Mouse (Mus musculus) CH12.LX (cell line): ENCODE data around the gene Pik3r4. TPM values are rescaled to one million over a fixed set of nuclear protein-coding genes. Genes with fewer than 3 reads are reported as not detected.

Source experiments
- DNase-seq: peaks from one replicate; pipeline ENCODE4 v3.0.0-alpha.2; 2013; ENCODE audit errors: extremely low read depth
- H3K27ac ChIP-seq: 2 replicates; pipeline ENCODE4 v1.5.1; 2012; ENCODE audit warnings: low read depth, mild to moderate bottlenecking, control low read depth, moderate library complexity; ENCODE audit not compliant: insufficient read depth
- H3K27me3 ChIP-seq: replicated peaks from 2 replicates; pipeline ENCODE3; 2012; ENCODE audit warnings: inconsistent platforms
- H3K36me3 ChIP-seq, 2 experiments: replicated peaks in 1 of 2; 2 replicates each; pipeline versions ENCODE3 to v1.6.1; 2012; ENCODE audit warnings: inconsistent platforms in 1 of 2, low read length in 1 of 2, mild to moderate bottlenecking in 1 of 2, mixed read lengths in 1 of 2, moderate library complexity in 1 of 2; ENCODE audit not compliant: control insufficient read depth in 1 of 2, insufficient read depth in 1 of 2
- H3K4me1 ChIP-seq, 2 experiments: 2 replicates each; pipeline ENCODE4 v1.6.1; 2012; ENCODE audit warnings: inconsistent platforms in 1 of 2, moderate library complexity in 1 of 2; ENCODE audit not compliant: insufficient read depth in 2 of 2, control insufficient read depth in 1 of 2
- H3K4me2 ChIP-seq: 2 replicates; pipeline ENCODE4 v1.6.1; 2012; ENCODE audit warnings: low read depth, mild to moderate bottlenecking, control low read depth; ENCODE audit not compliant: poor library complexity, insufficient read depth, severe bottlenecking
- H3K4me3 ChIP-seq, 3 experiments: fragments of 150-350 bp in 1 of 3; sonication (generic) in 1 of 3; replicated peaks in 1 of 3; 2 replicates each; pipeline versions ENCODE3 to v1.5.1; 2011 to 2012; ENCODE audit warnings: low read depth in 2 of 3, low read length in 2 of 3, mild to moderate bottlenecking in 2 of 3, moderate library complexity in 2 of 3, control low read depth in 1 of 3, improper control_type of control experiment in 1 of 3, inconsistent platforms in 1 of 3, mixed read lengths in 1 of 3; ENCODE audit not compliant: poor library complexity in 1 of 3
- H3K79me2 ChIP-seq: replicated peaks from 2 replicates; pipeline ENCODE4 v1.6.1; 2012; ENCODE audit warnings: mild to moderate bottlenecking, moderate library complexity; ENCODE audit not compliant: control insufficient read depth, poor library complexity, insufficient read depth, severe bottlenecking; ENCODE audit errors: extremely low read depth
- H3K9ac ChIP-seq: 2 replicates; pipeline ENCODE4 v1.6.1; 2012; ENCODE audit warnings: low read depth, mild to moderate bottlenecking, control low read depth, moderate library complexity; ENCODE audit not compliant: insufficient read depth
- H3K9me3 ChIP-seq: replicated peaks from 2 replicates; pipeline ENCODE3; 2012; ENCODE audit warnings: low read length, inconsistent platforms, mixed read lengths
- CHD1 ChIP-seq: IDR thresholded peaks from 2 replicates; pipeline ENCODE4 v1.6.1; 2012; ENCODE audit warnings: low read depth, low read length, improper control_type of control experiment, inconsistent platforms
- CHD2 ChIP-seq: IDR thresholded peaks from 2 replicates; pipeline ENCODE4 v1.6.1; 2011; ENCODE audit warnings: low read length, improper control_type of control experiment
- CTCF ChIP-seq, 2 experiments: IDR thresholded peaks in 1 of 2; conservative IDR thresholded peaks in 1 of 2; 2 replicates each; pipeline ENCODE4 v1.5.1; 2011 to 2012; ENCODE audit warnings: low read depth in 2 of 2, low read length in 2 of 2, improper control_type of control experiment in 1 of 2, inconsistent platforms in 1 of 2, mild to moderate bottlenecking in 1 of 2, moderate library complexity in 1 of 2
- EP300 ChIP-seq: IDR thresholded peaks from 2 replicates; pipeline ENCODE4 v1.6.1; 2011; ENCODE audit warnings: low read length, improper control_type of control experiment
- ETS1 ChIP-seq: conservative IDR thresholded peaks from 2 replicates; pipeline ENCODE4 v1.6.1; 2012; ENCODE audit warnings: low read depth, mild to moderate bottlenecking, inconsistent platforms, low read length, improper control_type of control experiment, moderate library complexity
- MAFK ChIP-seq: IDR thresholded peaks from 2 replicates; pipeline ENCODE4 v1.6.1; 2011; ENCODE audit warnings: low read length, improper control_type of control experiment; ENCODE audit not compliant: insufficient replicate concordance
- MAZ ChIP-seq: IDR thresholded peaks from 2 replicates; pipeline ENCODE4 v1.6.1; 2012; ENCODE audit warnings: low read depth, mild to moderate bottlenecking, inconsistent platforms, low read length, improper control_type of control experiment, moderate library complexity
- MEF2A ChIP-seq: IDR thresholded peaks from 2 replicates; pipeline ENCODE4 v1.6.1; 2014; ENCODE audit warnings: low read depth, mild to moderate bottlenecking, inconsistent platforms, low read length, improper control_type of control experiment, borderline replicate concordance
- MXI1 ChIP-seq: IDR thresholded peaks from 2 replicates; pipeline ENCODE4 v1.6.1; 2011; ENCODE audit warnings: mild to moderate bottlenecking, low read depth, low read length, improper control_type of control experiment
- NELFE ChIP-seq: IDR thresholded peaks from 2 replicates; pipeline ENCODE4 v1.6.1; 2011; ENCODE audit warnings: low read depth, low read length, improper control_type of control experiment
- NRF1 ChIP-seq: IDR thresholded peaks from 2 replicates; pipeline ENCODE4 v1.6.1; 2014; ENCODE audit warnings: low read depth, mild to moderate bottlenecking, inconsistent platforms, low read length, improper control_type of control experiment, moderate library complexity
- POLR2AphosphoS2 ChIP-seq: IDR thresholded peaks from 2 replicates; pipeline ENCODE4 v1.6.1; 2011; ENCODE audit warnings: low read depth, low read length, improper control_type of control experiment
- RAD21 ChIP-seq: IDR thresholded peaks from 2 replicates; pipeline ENCODE4 v1.6.1; 2011; ENCODE audit warnings: low read depth, mild to moderate bottlenecking, low read length, improper control_type of control experiment, moderate library complexity
- SIN3A ChIP-seq: IDR thresholded peaks from 2 replicates; pipeline ENCODE4 v1.6.1; 2012; ENCODE audit warnings: low read length, improper control_type of control experiment, inconsistent platforms
- SMC3 ChIP-seq: IDR thresholded peaks from 2 replicates; pipeline ENCODE4 v1.6.1; 2011; ENCODE audit warnings: low read depth, low read length, improper control_type of control experiment
- TBP ChIP-seq: conservative IDR thresholded peaks from 2 replicates; pipeline ENCODE4 v1.6.1; 2011; ENCODE audit warnings: low read depth, low read length, improper control_type of control experiment
- TCF12 ChIP-seq: IDR thresholded peaks from 2 replicates; pipeline ENCODE4 v1.6.1; 2014; ENCODE audit warnings: low read depth, mild to moderate bottlenecking, inconsistent platforms, low read length, improper control_type of control experiment
- ZC3H11A ChIP-seq: IDR thresholded peaks from 2 replicates; pipeline ENCODE4 v1.6.1; 2012; ENCODE audit warnings: low read depth, mild to moderate bottlenecking, inconsistent platforms, low read length, improper control_type of control experiment
- ZMIZ1 ChIP-seq: IDR thresholded peaks from 2 replicates; pipeline ENCODE4 v1.6.1; 2012; ENCODE audit warnings: low read depth, mild to moderate bottlenecking, inconsistent platforms, low read length, improper control_type of control experiment
- dilution Hi-C: fragments of 300-500 bp; cut with MboI; formaldehyde crosslinking; loops from 2 replicates; pipeline ENCODE4 v1.14.3; 2020; ENCODE audit warnings: low sequenced_read_pairs; ENCODE audit not compliant: extremely low pct_unique_long_range_greater_than_20kb, extremely low pct_ligation_motif_present
- in situ Hi-C: fragments of 300-500 bp; cut with MboI; formaldehyde crosslinking; loops from 3 replicates; pipeline ENCODE4 v1.14.3; 2019; ENCODE audit warnings: low sequenced_read_pairs, low pct_ligation_motif_present, low pct_unique_long_range_greater_than_20kb, mixed read lengths
- polyA plus RNA-seq: library from polyadenylated mRNA; unstranded; fragments of >175 nt; gene quantifications from 2 replicates; pipeline ENCODE4 v1.2.1, GENCODE M21; 2012; ENCODE audit warnings: low read depth; ENCODE audit not compliant: insufficient read length
- total RNA-seq, 2 experiments: library from RNA; depleted of rRNA; stranded (reverse); fragments of 300-350 nt in 1 of 2; fragments of >200 nt in 1 of 2; gene quantifications; 2 replicates each; pipeline ENCODE4 v1.2.3; 2012 to 2014

Pik3r4 gene
- total and polyA plus RNA-seq, 3 experiments, result 11.4 to 24.5 (median 18.3) TPM

GRCm38 (mm10) chr9:105693854-105694253 is 51.1 kb downstream of the Pik3r4 start:
- Histone ChIP-seq H3K36me3 (peaks cover 0 to 28% of the 10 kb centered on the region in 2 experiments), H3K27me3 (no peaks in the 10 kb centered on the region), H3K79me2 (no peaks in the 10 kb centered on the region), H3K9ac (no peak overlapping the region), H3K4me2 (no peak overlapping the region), H3K4me3 (no peak overlapping the region), H3K9me3 (no peaks in the 10 kb centered on the region), H3K27ac (no peak overlapping the region), H3K4me1 (0 out of 4 replicates have a peak, but pooled peaks cover 0 to 4% of the 10 kb centered on the region in 2 experiments)
- dilution Hi-C loops, result no loop called here
- TF ChIP-seq RAD21, result peak; percentile 65
- no peak for TF ChIP-seq CHD2
- no peak for TF ChIP-seq MEF2A
- peak; percentile 93 for TF ChIP-seq SMC3
- no peak for TF ChIP-seq NRF1
- peak; percentile 60 to 82 for TF ChIP-seq CTCF (conservative IDR thresholded peaks at IDR 0.05 in 1 of 2, IDR thresholded peaks at IDR 0.05 in 1 of 2; ENCODE audit: low read depth in 2 of 2, low read length in 2 of 2)
- TF ChIP-seq ZMIZ1, result no peak
- DNase-seq, result peak; percentile 34
- in situ Hi-C loops, result loop anchor here (10.0 to 25.0 kb wide), 2 partner anchors 161 to 293 kb away; no protein-coding TSS in a partner anchor

GRCm38 (mm10) chr9:105696818-105697564 is 54.2 kb downstream of the Pik3r4 start:
- no peak for TF ChIP-seq TCF12
- TF ChIP-seq MAFK, result peak; percentile 95
- TF ChIP-seq, all 38 proteins: peak for 1
- Histone ChIP-seq H3K4me3 (no peak overlapping the region), H3K4me2 (no peak overlapping the region), H3K36me3 (peaks cover 0 to 8% of the 10 kb centered on the region in 2 experiments), H3K9me3 (no peaks in the 10 kb centered on the region), H3K9ac (no peak overlapping the region), H3K4me1 (peaks cover 0 to 5% of the 10 kb centered on the region in 2 experiments; a peak in 1 of 4 replicates), H3K79me2 (no peaks in the 10 kb centered on the region), H3K27me3 (no peaks in the 10 kb centered on the region), H3K27ac (no peak overlapping the region)
- in situ Hi-C loops (loop anchor here (10.0 to 25.0 kb wide), 2 partner anchors 158 to 290 kb away; no protein-coding TSS in a partner anchor), dilution Hi-C loops (no loop called here)
- DNase-seq, result no peak

- no peak for DNase-seq
- Histone ChIP-seq H3K27me3 (no peaks in the 10 kb centered on the region), H3K9me3 (no peaks in the 10 kb centered on the region), H3K9ac (no peak overlapping the region), H3K36me3 (peaks cover 0 to under 1% of the 10 kb centered on the region in 2 experiments), H3K79me2 (no peaks in the 10 kb centered on the region), H3K4me1 (peaks cover 0 to 14% of the 10 kb centered on the region in 2 experiments; a peak in 2 of 4 replicates), H3K27ac (no peak overlapping the region), H3K4me2 (no peak overlapping the region), H3K4me3 (no peak overlapping the region)
- dilution Hi-C loops, result no loop called here
- in situ Hi-C loops, result loop anchor here (10.0 to 25.0 kb wide), 2 partner anchors 157 to 289 kb away; no protein-coding TSS in a partner anchor
- TF ChIP-seq ZC3H11A (no peak), POLR2AphosphoS2 (no peak), MAZ (no peak), ZMIZ1 (no peak), MXI1 (no peak), CTCF (conservative IDR thresholded peaks at IDR 0.05 in 1 of 2, IDR thresholded peaks at IDR 0.05 in 1 of 2; ENCODE audit: low read depth in 2 of 2, low read length in 2 of 2) (no peak), CHD1 (no peak), CHD2 (no peak), EP300 (no peak), SIN3A (no peak), TBP (no peak), ETS1 (no peak), NELFE (no peak), MEF2A (no peak), SMC3 (no peak)
These were observed 55.1 kb downstream of the Pik3r4 start for GRCm38 (mm10) chr9:105697764-105698396.
